Mouse (Mus musculus) liver, adult (tissue): Measurements from ENCODE around the gene Krt71.

Experiments used
- GATA4 ChIP-seq: IDR thresholded peaks from 2 replicates; pipeline ENCODE4 v1.6.1; 2014; ENCODE audit warnings: mild to moderate bottlenecking, low read length; ENCODE audit not compliant: insufficient replicate concordance

The Krt71 gene

DNA sequence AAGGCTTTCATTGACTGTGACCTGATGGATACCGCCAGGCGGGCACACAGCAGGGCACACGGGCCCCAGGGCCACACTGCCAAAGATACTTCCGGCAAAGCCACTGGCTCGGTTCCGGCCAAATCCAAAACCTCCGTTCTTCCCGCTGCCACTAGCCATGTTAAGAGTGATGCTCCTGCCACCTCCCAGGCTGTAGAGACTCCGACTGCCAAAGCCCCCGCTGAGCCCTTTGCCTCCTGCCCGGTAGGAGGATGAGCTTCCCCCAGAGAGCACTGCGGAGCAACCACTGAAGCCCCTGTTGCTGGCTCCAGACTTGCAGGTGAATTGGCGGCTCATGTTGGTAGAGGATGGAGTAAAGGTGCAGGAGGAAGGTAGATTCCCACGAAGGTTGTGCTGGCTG, at the start of gene Krt71:
Gene Krt71 (minus strand): TSS at position 399 of the 400 bp plus-strand sequence.
- TF ChIP-seq GATA4 = no peak

DNA sequence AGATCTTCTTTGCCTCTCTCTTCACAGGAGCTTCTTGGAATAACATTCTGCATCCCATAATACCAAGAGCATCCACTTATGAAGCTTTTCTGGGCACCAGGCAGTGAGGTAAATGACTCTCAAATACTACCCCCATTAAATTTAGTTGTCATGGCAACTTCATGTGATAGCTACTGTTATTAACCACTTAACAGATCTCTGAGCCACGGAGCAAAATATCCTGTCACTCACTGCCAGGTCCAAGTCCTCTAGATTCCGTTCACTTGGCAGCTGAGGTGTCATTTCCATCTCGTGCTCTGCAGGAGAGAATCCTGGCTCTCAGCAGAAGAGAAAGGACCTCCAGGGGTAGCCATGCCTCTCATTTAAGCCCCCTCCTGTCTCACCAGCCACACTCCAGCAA, 48.0 kb upstream of the Krt71 start:
- no peak for TF ChIP-seq GATA4

GRCm38 (mm10) chr15:101786360-101786759, 43.5 kb upstream of the Krt71 start, which contains the start of gene Krt72:
Gene Krt72, minus strand, starts transcription at chr15:101786460.
- TF ChIP-seq GATA4 = no peak

GRCm38 (mm10) chr15:101773420-101773819, 30.5 kb upstream of the Krt71 start:
- no peak for TF ChIP-seq GATA4

DNA sequence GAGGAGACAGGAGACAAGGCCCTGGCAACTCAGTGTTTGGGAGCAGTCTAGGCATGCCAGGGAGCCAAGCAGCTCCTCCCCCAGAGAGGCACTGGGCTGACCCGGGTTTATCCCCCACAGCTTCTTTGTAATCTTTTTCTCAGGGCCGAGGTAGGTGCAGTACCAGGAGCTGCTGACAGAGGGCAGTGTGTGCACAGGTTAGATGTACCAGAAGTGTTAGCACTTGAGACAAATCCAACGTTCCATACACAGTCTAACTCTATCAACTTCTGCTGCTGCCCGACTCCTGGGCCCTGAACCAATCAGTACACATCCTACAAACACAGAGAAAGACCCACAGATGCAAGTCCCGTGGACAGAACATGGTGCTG, 29.8 kb upstream of the Krt71 start:
- TF ChIP-seq GATA4 = no peak

DNA sequence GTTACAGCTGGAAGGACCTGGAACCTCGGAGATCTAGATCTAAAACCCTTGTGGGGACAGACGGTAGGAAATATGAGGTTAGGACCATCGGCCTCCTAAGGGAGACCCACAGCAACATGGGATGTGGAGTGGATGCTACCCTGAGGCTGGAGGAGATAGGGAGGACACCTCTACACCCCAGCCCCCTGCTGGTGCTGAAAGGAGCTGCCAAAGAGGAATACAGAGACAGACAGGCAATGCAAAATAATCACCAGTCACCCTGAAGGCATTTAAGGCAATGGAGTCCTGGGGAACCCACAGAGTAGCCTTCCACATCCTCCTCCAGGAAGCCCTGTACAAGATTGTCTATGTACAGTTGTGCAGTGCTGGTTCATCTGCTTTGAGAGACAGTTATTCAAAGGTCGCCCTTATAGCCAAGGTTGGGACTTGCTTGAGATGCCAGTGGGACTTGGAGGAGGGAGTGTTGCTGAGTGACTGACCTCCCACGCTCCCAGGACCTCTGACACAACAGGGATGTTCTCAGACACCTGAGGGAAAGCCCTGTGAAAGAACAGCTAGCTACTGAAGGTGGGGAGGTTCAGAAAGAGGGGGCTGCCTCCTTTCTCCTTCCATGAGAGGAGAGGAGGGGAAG, 29.3 kb upstream of the Krt71 start:
- no peak for TF ChIP-seq GATA4

- no peak for TF ChIP-seq GATA4
Observed at GRCm38 (mm10) chr15:101770226-101770625, 27.3 kb upstream of the Krt71 start.

DNA sequence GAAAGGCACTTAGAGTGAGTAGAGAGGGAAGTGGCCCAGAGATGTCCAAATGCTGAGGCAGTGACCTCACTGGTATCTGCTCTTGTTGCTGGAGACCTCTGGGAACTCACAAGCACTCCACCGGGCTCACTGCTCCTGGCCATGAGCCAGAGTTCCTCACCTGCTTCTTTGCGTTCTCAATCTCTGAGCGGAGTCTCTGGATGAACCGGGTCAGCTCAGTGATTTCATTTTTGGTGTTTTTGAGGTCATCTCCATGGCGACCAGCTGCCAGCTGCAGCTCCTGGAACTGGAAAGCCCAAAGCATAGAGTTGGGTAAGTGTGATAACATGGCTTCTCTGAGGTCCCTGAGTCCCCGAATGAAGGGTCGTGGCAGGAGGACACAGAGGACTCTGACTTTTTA, 5.1 kb downstream of the Krt71 start:
- no peak for TF ChIP-seq GATA4

DNA sequence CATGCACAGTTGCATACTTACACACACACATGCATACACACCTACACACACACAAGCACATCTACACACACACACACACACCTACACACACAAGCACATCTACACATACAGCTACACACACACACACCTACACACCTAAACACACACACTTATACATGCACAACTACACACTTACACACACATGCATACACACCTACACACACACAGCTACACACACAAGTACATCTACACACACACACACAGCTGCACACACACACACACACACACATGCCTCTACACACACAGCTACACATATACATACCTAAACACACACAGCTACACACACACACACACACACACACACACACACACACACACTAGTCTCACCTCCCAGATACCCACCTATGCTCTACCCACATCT, 12.3 kb downstream of the Krt71 start:
- no peak for TF ChIP-seq GATA4

GRCm38 (mm10) chr15:101724686-101725085, 18.2 kb downstream of the Krt71 start:
- no peak for TF ChIP-seq GATA4

DNA sequence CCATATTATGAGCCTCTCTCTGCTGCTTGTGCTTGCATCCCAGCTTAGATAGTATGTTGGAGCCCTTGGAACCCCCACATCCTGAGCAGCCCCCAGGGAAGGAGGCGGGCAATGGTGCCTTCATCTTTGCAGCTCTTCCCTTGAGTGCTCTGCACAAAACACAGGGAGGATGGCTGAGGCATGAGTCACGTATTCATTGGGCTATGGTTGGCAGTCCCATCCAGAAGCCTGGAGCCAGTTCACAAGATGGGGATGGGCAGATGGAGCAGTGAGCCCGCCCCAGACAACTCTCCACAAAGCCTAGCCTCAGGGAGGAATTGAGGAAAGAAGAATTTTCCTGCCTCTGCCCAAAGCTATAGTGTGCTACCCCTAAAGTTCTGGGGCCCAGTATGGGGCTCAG, 27.1 kb downstream of the Krt71 start:
- TF ChIP-seq GATA4 = no peak

- no peak for TF ChIP-seq GATA4
Observed at GRCm38 (mm10) chr15:101714356-101714755, 28.6 kb downstream of the Krt71 start.

- TF ChIP-seq GATA4 = no peak
Observed at GRCm38 (mm10) chr15:101713731-101714130, 29.2 kb downstream of the Krt71 start.

DNA sequence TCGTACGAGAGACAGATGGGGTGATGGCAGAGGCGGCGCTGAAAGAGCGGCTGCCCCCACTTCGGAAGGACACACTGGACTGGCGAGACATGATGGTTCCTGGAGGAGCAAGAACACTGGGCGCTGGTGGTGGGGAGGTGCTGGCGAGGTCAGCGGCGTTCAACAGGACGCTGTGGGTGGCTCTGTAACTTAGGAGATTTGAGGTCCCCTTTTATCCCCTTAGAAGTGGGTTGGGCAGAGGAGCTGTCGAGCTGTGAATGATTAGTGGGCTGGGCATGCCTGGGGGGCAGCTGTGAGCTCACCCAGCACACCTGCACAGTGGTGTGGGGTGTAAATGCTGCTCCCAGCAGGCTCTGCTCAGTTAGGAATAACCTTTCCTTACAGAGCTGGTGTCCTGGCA, 30.2 kb downstream of the Krt71 start, which contains the start of gene Krt5:
Gene Krt5 (minus strand): TSS at position 179 of the 400 bp plus-strand sequence.
- no peak for TF ChIP-seq GATA4

DNA sequence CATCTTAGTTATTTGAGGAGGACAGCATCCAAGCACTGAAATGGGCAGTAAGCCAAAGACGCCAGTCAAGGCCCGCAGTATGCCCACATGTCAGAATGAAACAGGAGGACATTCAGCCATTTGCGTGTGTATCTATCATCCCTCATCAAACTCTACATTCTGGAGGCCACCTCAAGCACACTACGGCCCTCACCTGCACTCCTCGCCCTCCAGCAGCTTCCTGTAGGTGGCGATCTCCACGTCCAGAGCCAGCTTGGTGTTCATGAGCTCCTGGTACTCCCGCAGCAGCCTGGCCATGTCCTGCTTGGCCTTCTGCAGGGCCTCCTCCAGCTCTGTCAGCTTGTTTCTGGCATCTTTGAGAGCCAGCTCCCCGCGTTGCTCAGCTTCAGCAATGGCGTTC, 34.2 kb downstream of the Krt71 start:
- no peak for TF ChIP-seq GATA4

GRCm38 (mm10) chr15:101707454-101707853, 35.5 kb downstream of the Krt71 start:
- no peak for TF ChIP-seq GATA4

- no peak for TF ChIP-seq GATA4
Observed at GRCm38 (mm10) chr15:101704066-101704465, 38.8 kb downstream of the Krt71 start.

GRCm38 (mm10) chr15:101702380-101702779, 40.5 kb downstream of the Krt71 start:
- no peak for TF ChIP-seq GATA4

DNA sequence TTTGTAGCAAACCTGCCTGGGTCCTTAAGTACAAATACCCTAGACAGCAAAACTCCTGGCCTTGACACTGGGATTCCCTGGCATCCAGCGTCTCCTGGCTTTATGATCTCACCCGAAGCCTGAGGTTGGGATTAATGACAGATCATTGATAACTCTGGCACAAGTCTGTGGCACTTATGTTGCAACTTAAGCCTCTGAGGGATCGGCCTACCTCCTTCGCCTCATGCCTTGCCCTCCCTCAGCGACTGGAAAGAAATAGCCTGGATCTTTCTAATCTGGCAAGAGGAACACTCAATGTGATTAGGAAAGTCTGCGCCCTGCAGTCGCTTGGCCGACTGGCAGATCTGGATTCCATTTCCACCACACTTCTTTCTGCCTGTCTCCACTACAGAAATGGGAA, 43.0 kb downstream of the Krt71 start:
- TF ChIP-seq GATA4 = no peak
